Mouse (Mus musculus): ENCODE measurements around the gene Ptgfr. TPM values are rescaled to one million over a fixed set of nuclear protein-coding genes. Genes with fewer than 3 reads are reported as not detected.

Ptgfr gene
- polyA plus RNA-seq (2014; fragmentation: Nextera tagmentation; extraction: Ambion mirVana), result 0.09 and 0.17 TPM in 2 replicates

DNA sequence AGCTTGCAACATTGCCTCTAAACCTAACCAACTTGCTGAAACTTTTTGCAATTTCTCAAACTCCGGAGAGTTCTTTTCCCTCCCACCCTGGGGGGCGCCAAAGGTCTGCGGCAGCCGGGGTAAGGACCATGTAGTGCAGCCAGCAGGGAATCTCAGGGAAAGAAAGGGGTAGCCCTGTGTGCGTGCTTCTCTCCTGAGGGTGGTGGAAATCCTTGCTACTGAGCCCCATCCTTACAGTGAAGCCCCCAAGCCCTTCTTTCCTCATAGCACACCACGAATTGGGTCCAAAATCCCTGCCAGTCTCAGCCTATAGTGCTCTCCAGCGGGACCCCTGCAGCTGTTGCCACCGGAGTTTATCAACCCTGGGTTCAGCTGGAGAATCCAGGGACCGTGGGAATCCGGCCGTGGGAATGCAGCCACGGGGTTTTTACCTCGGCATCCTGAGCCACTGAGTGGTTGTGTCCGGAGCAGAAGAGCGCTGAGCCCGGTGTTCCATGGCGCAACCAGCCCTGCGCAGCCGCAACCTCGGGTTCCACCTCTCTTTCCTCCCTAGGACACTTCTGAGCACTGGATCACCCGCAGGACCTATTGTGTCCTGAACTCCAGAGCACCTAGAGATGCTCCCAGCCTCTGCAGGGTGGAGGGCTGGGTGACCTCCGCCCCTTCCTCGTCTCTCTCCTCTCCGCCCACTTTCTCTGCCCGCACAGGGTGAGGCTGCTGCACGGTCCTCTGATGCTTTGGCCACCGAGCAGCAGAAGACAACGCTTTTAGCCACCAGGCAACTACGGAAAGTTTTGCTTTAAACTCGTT, at the start of gene Ptgfr:
TSS of gene Ptgfr (minus strand) at position 760 of the 810 bp plus-strand sequence.
- DNase-seq (peak; percentile 68), ATAC-seq (ENCODE audit: low FRiP score, low TSS enrichment) (peak; percentile 78)
- no peak within 1 kb of the TSS for H3K27ac ChIP-seq (replicated peaks; ENCODE audit: low read depth, low read length)
- no peaks in the 10 kb centered on the region for H3K9me3 ChIP-seq (ENCODE audit: control insufficient read depth, low read length)
- peak within 1 kb of the TSS; percentile 45 for H3K9ac ChIP-seq (replicated peaks; ENCODE audit: low read length)
- no peaks in the 10 kb centered on the region for H3K36me3 ChIP-seq (ENCODE audit: control insufficient read depth, insufficient read depth, low read length)
- peak within 1 kb of the TSS; percentile 42 for H3K4me3 ChIP-seq (replicated peaks; ENCODE audit: low read depth, low read length)
- WGBS, result under 1% methylated on average over 30 of the region's 30 CpGs
- H3K4me2 ChIP-seq (ENCODE audit: low read length), result peak within 1 kb of the TSS; percentile 84
- peaks cover 11% of the 10 kb centered on the region; the same call in 1 of the 2 replicates for H3K27me3 ChIP-seq (ENCODE audit: control insufficient read depth, insufficient read depth, low read length)
- peaks cover 8% of the 10 kb centered on the region; the same call in 1 of the 2 replicates for H3K4me1 ChIP-seq (ENCODE audit: control insufficient read depth, insufficient read depth, low read length)

DNA sequence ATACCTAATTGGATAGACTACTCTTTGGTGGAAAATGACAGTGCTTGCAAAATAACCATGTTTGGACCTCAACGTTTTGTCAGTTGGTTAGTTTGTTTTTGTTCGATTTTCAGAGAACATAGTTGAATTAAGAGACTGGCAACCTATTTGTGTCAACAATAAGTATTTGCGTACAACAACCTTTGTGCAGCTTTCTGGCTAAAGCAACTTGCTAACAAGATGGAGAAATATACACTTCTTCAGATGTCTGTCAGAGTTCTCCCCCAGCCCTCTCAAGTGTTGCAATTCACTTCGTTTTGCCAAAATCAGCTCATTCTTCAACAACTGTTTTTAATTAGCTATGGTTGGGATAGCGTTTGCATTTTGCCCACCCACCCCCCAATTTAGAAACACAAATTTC, 46.5 kb upstream of the Ptgfr start:
- ATAC-seq (ENCODE audit: low FRiP score, low TSS enrichment), result no peak
- H3K4me2 ChIP-seq (ENCODE audit: low read length), result no peak overlapping the region
- no peaks in the 10 kb centered on the region for H3K36me3 ChIP-seq (ENCODE audit: control insufficient read depth, insufficient read depth, low read length)
- H3K9me3 ChIP-seq (ENCODE audit: control insufficient read depth, low read length), result no peaks in the 10 kb centered on the region
- no peak overlapping the region for H3K27ac ChIP-seq (replicated peaks; ENCODE audit: low read depth, low read length)
- no peaks in the 10 kb centered on the region for H3K4me1 ChIP-seq (ENCODE audit: control insufficient read depth, insufficient read depth, low read length)
- WGBS, result 79% methylated on average over 5 of the region's 5 CpGs
- no peak for DNase-seq
- no peaks in the 10 kb centered on the region for H3K27me3 ChIP-seq (ENCODE audit: control insufficient read depth, insufficient read depth, low read length)
- no peak overlapping the region for H3K4me3 ChIP-seq (replicated peaks; ENCODE audit: low read depth, low read length)
- H3K9ac ChIP-seq (replicated peaks; ENCODE audit: low read length), result no peak overlapping the region

DNA sequence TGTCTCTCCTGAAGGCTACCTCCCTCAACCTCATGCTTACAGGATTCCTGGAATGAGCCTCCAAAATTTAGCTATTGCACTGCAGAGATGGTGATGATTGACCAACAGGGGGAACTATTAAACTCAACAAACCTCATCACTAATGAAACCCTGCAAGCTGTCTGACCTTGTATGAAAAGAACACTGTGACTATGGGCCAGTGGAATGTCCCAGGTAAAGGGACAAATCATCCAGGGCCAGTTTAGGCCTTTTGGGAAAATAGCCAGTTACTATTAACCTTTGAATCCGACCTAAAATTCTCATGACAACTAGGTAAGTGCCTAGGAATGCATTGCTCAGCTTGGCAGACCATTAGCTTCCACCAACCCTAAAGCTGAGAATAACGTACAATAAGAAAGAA, 42.6 kb upstream of the Ptgfr start:
- no peaks in the 10 kb centered on the region for H3K9me3 ChIP-seq (ENCODE audit: control insufficient read depth, low read length)
- no peak overlapping the region for H3K4me2 ChIP-seq (ENCODE audit: low read length)
- H3K27ac ChIP-seq (replicated peaks; ENCODE audit: low read depth, low read length), result no peak overlapping the region
- ATAC-seq (ENCODE audit: low FRiP score, low TSS enrichment) (no peak), DNase-seq (no peak)
- H3K9ac ChIP-seq (replicated peaks; ENCODE audit: low read length), result no peak overlapping the region
- no peaks in the 10 kb centered on the region for H3K4me1 ChIP-seq (ENCODE audit: control insufficient read depth, insufficient read depth, low read length)
- no peaks in the 10 kb centered on the region for H3K27me3 ChIP-seq (ENCODE audit: control insufficient read depth, insufficient read depth, low read length)
- WGBS, result 72% methylated on average over 2 of the region's 2 CpGs
- H3K36me3 ChIP-seq (ENCODE audit: control insufficient read depth, insufficient read depth, low read length), result no peaks in the 10 kb centered on the region
- H3K4me3 ChIP-seq (replicated peaks; ENCODE audit: low read depth, low read length), result no peak overlapping the region

DNA sequence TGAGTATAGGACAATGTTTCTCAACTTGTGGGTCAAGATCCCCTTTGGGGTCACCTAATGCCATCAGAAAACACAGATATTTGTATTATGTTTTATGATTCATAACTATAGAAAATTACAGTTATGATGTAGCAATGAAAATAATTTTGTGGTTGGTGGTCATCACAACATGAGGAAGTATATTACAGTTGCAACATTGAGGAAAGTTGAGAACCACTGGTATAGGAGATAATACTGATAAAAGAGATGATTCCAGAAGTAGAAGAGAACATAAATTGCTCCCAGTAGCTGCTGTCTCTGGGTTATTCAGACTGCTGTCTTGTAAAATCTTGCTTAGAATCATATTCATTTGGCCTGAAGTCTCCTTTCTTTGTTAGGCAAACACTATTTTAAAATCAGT, 31.5 kb upstream of the Ptgfr start:
- no peak overlapping the region for H3K4me3 ChIP-seq (replicated peaks; ENCODE audit: low read depth, low read length)
- H3K9ac ChIP-seq (replicated peaks; ENCODE audit: low read length), result no peak overlapping the region
- no peak for ATAC-seq (ENCODE audit: low FRiP score, low TSS enrichment)
- no peaks in the 10 kb centered on the region for H3K9me3 ChIP-seq (ENCODE audit: control insufficient read depth, low read length)
- DNase-seq, result no peak
- no peaks in the 10 kb centered on the region for H3K27me3 ChIP-seq (ENCODE audit: control insufficient read depth, insufficient read depth, low read length)
- H3K4me2 ChIP-seq (ENCODE audit: low read length), result no peak overlapping the region
- H3K36me3 ChIP-seq (ENCODE audit: control insufficient read depth, insufficient read depth, low read length), result no peaks in the 10 kb centered on the region
- no peaks in the 10 kb centered on the region for H3K4me1 ChIP-seq (ENCODE audit: control insufficient read depth, insufficient read depth, low read length)
- H3K27ac ChIP-seq (replicated peaks; ENCODE audit: low read depth, low read length), result no peak overlapping the region

DNA sequence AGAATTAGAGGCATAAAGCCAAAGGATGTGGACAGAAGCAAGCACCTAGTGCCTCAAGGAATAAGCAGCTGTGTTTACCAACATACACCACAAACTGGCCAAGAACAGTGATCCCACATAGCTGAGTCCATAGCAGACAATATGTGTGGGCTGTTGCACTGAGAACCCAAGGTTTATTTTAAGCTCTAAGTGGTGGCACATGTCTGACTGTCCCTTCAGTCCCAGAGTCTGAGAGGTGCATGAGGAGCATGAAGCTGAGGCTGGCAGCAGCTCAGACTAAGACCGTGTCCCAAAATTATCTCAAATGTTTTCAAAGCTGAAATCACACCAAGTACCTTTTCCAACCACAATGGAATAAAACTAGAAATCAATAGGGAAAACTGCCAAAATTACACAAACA, 13.9 kb upstream of the Ptgfr start:
- no peaks in the 10 kb centered on the region for H3K36me3 ChIP-seq (ENCODE audit: control insufficient read depth, insufficient read depth, low read length)
- H3K27me3 ChIP-seq (ENCODE audit: control insufficient read depth, insufficient read depth, low read length), result no peaks in the 10 kb centered on the region
- ATAC-seq (ENCODE audit: low FRiP score, low TSS enrichment), result no peak
- 96% methylated on average over 1 of the region's 1 CpGs for WGBS
- no peak overlapping the region for H3K4me3 ChIP-seq (replicated peaks; ENCODE audit: low read depth, low read length)
- H3K4me2 ChIP-seq (ENCODE audit: low read length), result no peak overlapping the region
- no peak overlapping the region for H3K27ac ChIP-seq (replicated peaks; ENCODE audit: low read depth, low read length)
- DNase-seq, result no peak
- no peak overlapping the region for H3K9ac ChIP-seq (replicated peaks; ENCODE audit: low read length)
- no peaks in the 10 kb centered on the region for H3K9me3 ChIP-seq (ENCODE audit: control insufficient read depth, low read length)
- H3K4me1 ChIP-seq (ENCODE audit: control insufficient read depth, insufficient read depth, low read length), result no peaks in the 10 kb centered on the region

DNA sequence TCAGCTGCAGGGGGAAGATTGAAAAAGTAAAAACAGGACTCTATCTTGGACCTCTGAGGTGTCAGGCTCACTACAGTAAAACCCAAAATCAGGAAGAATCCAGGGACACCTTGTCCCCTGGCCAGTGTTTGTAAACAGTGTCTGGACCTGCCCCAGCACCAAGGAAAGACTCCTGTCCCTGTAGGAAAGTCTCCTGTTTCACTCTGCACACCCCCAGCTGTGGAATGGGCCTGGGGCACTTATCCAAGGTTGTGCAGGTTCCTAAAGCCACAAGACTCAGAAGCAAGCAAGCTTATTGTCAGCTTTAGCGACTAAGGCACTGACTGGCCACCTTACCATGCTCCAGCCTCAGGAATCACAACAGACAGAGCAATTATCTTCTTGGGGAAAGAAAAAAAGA, 13.2 kb upstream of the Ptgfr start:
- Histone ChIP-seq H3K36me3 (ENCODE audit: control insufficient read depth, insufficient read depth, low read length) (no peaks in the 10 kb centered on the region), H3K27me3 (ENCODE audit: control insufficient read depth, insufficient read depth, low read length) (no peaks in the 10 kb centered on the region), H3K4me2 (ENCODE audit: low read length) (no peak overlapping the region), H3K9ac (replicated peaks; ENCODE audit: low read length) (no peak overlapping the region), H3K27ac (replicated peaks; ENCODE audit: low read depth, low read length) (no peak overlapping the region), H3K4me3 (replicated peaks; ENCODE audit: low read depth, low read length) (no peak overlapping the region), H3K4me1 (ENCODE audit: control insufficient read depth, insufficient read depth, low read length) (no peaks in the 10 kb centered on the region), H3K9me3 (ENCODE audit: control insufficient read depth, low read length) (no peaks in the 10 kb centered on the region)
- DNase-seq (no peak), ATAC-seq (ENCODE audit: low FRiP score, low TSS enrichment) (no peak)
- 70% methylated on average over 1 of the region's 1 CpGs for WGBS

DNA sequence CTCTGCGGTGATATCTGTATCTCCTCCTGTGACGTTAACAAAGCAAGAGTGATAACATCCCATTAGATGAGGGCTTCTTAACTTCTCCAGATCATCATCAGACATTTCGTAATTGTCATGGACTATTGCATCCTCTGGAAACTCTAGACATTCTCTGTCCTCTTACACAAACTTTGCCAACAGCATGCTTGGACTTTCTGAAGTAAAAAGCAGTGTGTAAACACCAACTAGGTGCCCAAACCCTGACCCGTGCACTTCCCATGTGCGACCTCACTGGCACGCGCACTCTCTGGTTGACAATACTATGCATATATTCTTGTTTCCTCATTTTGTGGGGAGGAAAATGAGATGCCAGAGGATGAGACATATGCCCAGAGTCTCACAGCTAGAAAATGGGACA, 8.9 kb upstream of the Ptgfr start:
- Histone ChIP-seq H3K4me1 (ENCODE audit: control insufficient read depth, insufficient read depth, low read length) (no peaks in the 10 kb centered on the region), H3K9me3 (ENCODE audit: control insufficient read depth, low read length) (no peaks in the 10 kb centered on the region), H3K4me3 (replicated peaks; ENCODE audit: low read depth, low read length) (no peak overlapping the region), H3K9ac (replicated peaks; ENCODE audit: low read length) (no peak overlapping the region), H3K4me2 (ENCODE audit: low read length) (no peak overlapping the region), H3K27me3 (ENCODE audit: control insufficient read depth, insufficient read depth, low read length) (no peaks in the 10 kb centered on the region), H3K36me3 (ENCODE audit: control insufficient read depth, insufficient read depth, low read length) (no peaks in the 10 kb centered on the region), H3K27ac (replicated peaks; ENCODE audit: low read depth, low read length) (no peak overlapping the region)
- DNase-seq (no peak), ATAC-seq (ENCODE audit: low FRiP score, low TSS enrichment) (no peak)
- WGBS, result 93% methylated on average over 7 of the region's 7 CpGs

DNA sequence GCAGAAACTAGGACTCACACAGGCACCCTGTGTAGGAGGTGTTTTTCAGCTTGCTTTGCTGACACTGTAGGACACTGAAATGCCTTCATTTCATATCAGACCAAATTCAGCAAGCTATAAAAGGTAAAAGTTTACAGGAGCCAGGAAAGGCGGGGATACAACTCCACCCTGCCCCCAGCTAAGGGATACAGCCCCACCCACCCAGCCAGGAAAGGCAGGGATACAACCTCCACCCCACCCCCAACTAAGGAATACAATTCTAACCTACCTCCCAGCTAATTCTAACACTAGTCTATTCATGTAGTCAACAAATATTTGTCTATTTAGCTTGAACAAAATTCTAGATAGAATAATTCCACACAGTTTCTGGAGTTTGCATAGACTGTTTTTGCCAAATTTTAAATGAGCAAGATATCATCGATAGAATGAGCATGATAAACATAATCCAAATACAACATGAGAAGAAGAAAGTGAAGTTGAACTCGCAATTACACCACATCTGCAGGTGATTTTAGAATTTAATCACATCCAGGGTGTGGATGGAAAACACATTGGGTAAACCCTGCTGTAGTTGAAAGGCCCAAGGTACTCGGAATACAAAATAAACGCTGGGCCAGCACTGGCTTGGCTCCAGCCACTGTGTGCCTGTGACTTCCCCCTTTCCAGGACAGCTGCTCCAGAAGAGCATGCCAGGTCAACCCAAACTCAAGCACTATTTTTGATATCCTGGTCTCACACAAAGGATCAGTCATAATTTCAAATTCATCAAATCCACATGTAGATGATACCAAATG, 7.1 kb upstream of the Ptgfr start:
- Histone ChIP-seq H3K27ac (replicated peaks; ENCODE audit: low read depth, low read length) (no peak overlapping the region), H3K27me3 (ENCODE audit: control insufficient read depth, insufficient read depth, low read length) (no peaks in the 10 kb centered on the region), H3K4me2 (ENCODE audit: low read length) (no peak overlapping the region), H3K4me3 (replicated peaks; ENCODE audit: low read depth, low read length) (no peak overlapping the region), H3K9ac (replicated peaks; ENCODE audit: low read length) (no peak overlapping the region), H3K9me3 (ENCODE audit: control insufficient read depth, low read length) (no peaks in the 10 kb centered on the region), H3K4me1 (ENCODE audit: control insufficient read depth, insufficient read depth, low read length) (no peaks in the 10 kb centered on the region), H3K36me3 (ENCODE audit: control insufficient read depth, insufficient read depth, low read length) (no peaks in the 10 kb centered on the region)
- WGBS, result 90% methylated on average over 5 of the region's 5 CpGs
- DNase-seq (no peak), ATAC-seq (ENCODE audit: low FRiP score, low TSS enrichment) (no peak)
